Mouse (Mus musculus): ENCODE data around the gene Rack1. TPM values are rescaled to one million over a fixed set of nuclear protein-coding genes. Genes with fewer than 3 reads are reported as not detected.
A peak's percentile ranks its signal among the peaks of the same experiment; 100 is the strongest.
"Not testable (repeated sequence)": the region's sequence is repeated elsewhere in the genome, so short reads cannot be mapped to it uniquely, and the experiment has no call there.

Gene Rack1
- polyA plus RNA-seq, 1 experiment: 101 TPM

DNA sequence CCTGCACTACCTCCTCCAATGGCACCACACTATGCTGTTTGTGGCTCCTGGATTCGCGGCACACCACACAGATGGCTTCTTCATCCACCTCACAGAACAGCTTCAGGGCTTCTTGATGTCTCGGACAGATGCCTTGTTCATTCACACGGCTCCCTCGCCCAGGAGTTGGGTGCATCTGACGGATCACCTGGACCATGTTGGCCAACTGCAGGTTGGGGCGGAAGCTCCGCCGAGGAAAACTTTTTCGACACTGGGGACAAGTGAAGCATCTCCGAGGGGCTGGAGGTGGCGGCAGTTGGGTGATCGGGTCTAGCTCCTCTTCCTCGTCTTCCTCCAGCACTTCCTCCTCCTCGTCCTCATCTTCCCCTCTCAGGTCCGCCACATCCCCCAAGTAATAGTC lies 15.7 kb downstream of the Rack1 start:
- no peaks in the 10 kb centered on the region for H3K27me3 ChIP-seq (ENCODE audit: control insufficient read depth)
- peaks cover 45% of the 10 kb centered on the region for H3K36me3 ChIP-seq (ENCODE audit: control insufficient read depth)
- no peaks in the 10 kb centered on the region for H3K9me3 ChIP-seq (ENCODE audit: control insufficient read depth, low read length)
- TF ChIP-seq GATA1 (IDR thresholded peaks at IDR 0.05; ENCODE audit: low read length): no peak
- no peak for TF ChIP-seq TAL1 (IDR thresholded peaks at IDR 0.05; ENCODE audit: low read length)
- H3K4me1 ChIP-seq (ENCODE audit: control insufficient read depth): peaks cover 55% of the 10 kb centered on the region
- peak overlapping the region; percentile 87 for H3K4me3 ChIP-seq (replicated peaks)

DNA sequence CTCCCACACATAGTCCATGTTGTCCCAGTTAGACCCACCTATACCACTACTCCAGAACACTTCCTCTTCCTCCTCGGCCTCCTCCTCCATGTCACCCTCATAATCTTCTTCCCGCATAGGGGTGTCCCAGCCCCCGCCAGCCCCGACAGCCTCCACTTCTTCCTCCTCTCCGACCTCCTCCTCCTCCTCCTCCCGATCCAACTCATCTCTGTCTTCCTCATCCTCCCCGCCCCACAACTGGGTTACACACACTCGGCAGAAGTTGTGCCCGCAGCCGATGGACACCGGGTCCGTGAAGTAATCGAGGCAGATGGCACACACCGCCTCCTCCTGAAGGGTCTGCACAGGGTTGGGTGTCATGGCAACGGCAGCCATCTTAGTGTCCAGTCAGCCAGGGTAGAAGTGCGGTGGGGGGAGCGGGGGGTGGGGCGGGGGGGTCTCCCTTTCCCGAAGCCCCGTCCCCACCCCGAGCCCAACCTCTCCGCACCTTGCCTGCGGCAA lies 16.2 kb downstream of the Rack1 start:
- peaks cover 41% of the 10 kb centered on the region for H3K36me3 ChIP-seq (ENCODE audit: control insufficient read depth)
- no peak for TF ChIP-seq TAL1 (IDR thresholded peaks at IDR 0.05; ENCODE audit: low read length)
- TF ChIP-seq GATA1 (IDR thresholded peaks at IDR 0.05; ENCODE audit: low read length): no peak
- peaks cover 59% of the 10 kb centered on the region for H3K4me1 ChIP-seq (ENCODE audit: control insufficient read depth)
- H3K4me3 ChIP-seq (replicated peaks): peak overlapping the region; percentile 87
- no peaks in the 10 kb centered on the region for H3K27me3 ChIP-seq (ENCODE audit: control insufficient read depth)
- H3K9me3 ChIP-seq (ENCODE audit: control insufficient read depth, low read length): no peaks in the 10 kb centered on the region

DNA sequence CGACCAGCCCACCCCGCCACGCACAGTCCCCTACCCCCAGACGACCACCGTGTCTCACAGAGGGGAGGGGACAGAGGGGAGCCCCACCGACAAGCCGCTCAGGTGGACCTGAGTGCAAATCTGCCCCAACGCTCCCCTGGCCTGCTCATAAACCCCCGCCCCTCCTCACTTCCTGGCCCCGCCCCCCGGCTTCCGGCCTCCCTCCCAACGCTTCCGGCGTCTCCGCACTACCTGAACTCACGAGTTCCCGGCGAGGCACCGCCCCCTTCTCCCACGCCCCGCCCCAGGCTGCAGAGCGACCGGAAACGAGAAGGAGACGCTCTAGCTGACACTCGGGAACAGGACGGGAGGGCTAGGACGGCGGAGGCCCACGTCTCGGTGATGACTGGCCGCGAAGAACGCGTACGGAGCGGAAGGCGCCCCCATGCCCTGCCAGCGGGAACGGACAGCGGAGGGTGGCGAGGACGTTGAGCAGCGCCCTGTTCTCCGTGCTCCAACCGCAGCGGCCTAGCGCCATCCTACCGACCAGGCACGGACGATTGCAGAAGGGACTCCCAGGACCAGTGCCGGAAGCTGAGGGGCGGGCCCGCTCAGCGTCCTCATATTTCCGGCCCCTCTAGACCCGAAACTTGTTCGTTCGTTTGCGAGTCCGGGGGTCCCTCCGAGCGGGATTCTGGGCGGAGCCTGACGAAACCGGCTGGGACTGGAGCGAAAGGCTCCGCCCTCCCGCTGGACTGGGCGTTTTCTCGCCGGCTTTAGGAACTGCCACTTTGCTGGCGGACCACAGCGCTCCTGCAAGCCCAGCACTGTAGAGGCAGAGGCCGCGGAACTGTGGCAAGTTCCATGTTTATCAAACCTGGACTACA lies 16.9 kb downstream of the Rack1 start, which contains the start of gene Trim41:
TSS of gene Trim41 (minus strand) at position 554 of the 866 bp plus-strand sequence.
- no peak for TF ChIP-seq GATA1 (IDR thresholded peaks at IDR 0.05; ENCODE audit: low read length)
- no peak for TF ChIP-seq TAL1 (IDR thresholded peaks at IDR 0.05; ENCODE audit: low read length)
- H3K36me3 ChIP-seq (ENCODE audit: control insufficient read depth): peaks cover 34% of the 10 kb centered on the region

DNA sequence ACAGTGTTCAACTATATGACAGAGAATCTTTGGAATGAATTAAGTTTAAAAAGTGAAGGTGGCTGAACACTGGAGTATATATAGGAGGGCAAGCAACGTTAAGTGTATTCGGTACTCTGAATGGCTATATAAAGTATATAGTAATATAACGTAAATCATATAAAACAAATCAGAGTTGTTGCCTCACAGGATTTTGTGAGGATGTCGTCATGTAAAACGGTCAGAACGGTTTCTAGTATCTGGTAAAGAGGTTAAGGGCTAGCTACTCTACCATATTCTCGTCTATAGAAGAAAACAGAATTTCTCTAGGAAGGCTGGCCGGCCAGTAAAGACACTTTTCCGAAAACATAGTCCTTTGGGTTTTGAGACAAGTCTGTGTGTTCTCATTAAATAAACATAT lies 17.7 kb downstream of the Rack1 start:
- TF ChIP-seq GATA1 (IDR thresholded peaks at IDR 0.05; ENCODE audit: low read length) (no peak), TAL1 (IDR thresholded peaks at IDR 0.05; ENCODE audit: low read length) (no peak)
- Histone ChIP-seq H3K36me3 (ENCODE audit: control insufficient read depth) (peaks cover 27% of the 10 kb centered on the region), H3K9me3 (ENCODE audit: control insufficient read depth, low read length) (no peaks in the 10 kb centered on the region), H3K4me1 (ENCODE audit: control insufficient read depth) (peaks cover 63% of the 10 kb centered on the region), H3K4me3 (replicated peaks) (peak overlapping the region; percentile 87), H3K27me3 (ENCODE audit: control insufficient read depth) (peaks cover 3% of the 10 kb centered on the region)

More for the DNA sequence above, 16.9 kb downstream of the Rack1 start, which contains the start of gene Trim41:
- Histone ChIP-seq H3K9me3 (ENCODE audit: control insufficient read depth, low read length) (no peaks in the 10 kb centered on the region), H3K27me3 (ENCODE audit: control insufficient read depth) (no peaks in the 10 kb centered on the region), H3K4me3 (replicated peaks) (peak within 1 kb of the TSS; percentile 87), H3K4me1 (ENCODE audit: control insufficient read depth) (peaks cover 59% of the 10 kb centered on the region)

DNA sequence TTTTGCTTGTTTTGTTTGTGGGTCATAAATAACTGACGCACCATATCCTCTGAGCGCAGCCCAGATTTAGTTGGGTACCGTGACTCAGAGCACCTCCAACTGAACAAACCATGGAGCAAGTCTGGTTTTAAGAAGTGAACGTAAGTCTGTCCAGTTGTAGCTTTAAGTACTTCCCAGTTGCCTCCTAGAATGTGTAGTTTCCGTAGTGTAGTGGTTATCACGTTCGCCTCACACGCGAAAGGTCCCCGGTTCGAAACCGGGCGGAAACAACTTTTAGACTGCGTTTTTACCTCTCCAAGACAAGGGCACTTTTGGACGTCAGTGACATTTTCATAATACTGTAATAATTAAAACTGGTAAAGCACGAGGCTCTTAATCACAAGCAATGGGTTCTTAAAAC lies 18.2 kb downstream of the Rack1 start:
- no peak for TF ChIP-seq GATA1 (IDR thresholded peaks at IDR 0.05; ENCODE audit: low read length)
- no peak for TF ChIP-seq TAL1 (IDR thresholded peaks at IDR 0.05; ENCODE audit: low read length)
- H3K9me3 ChIP-seq (ENCODE audit: control insufficient read depth, low read length): no peaks in the 10 kb centered on the region
- H3K36me3 ChIP-seq (ENCODE audit: control insufficient read depth): peaks cover 22% of the 10 kb centered on the region
- H3K4me1 ChIP-seq (ENCODE audit: control insufficient read depth): peaks cover 67% of the 10 kb centered on the region
- peak overlapping the region; percentile 87 for H3K4me3 ChIP-seq (replicated peaks)
- peaks cover 4% of the 10 kb centered on the region for H3K27me3 ChIP-seq (ENCODE audit: control insufficient read depth)

DNA sequence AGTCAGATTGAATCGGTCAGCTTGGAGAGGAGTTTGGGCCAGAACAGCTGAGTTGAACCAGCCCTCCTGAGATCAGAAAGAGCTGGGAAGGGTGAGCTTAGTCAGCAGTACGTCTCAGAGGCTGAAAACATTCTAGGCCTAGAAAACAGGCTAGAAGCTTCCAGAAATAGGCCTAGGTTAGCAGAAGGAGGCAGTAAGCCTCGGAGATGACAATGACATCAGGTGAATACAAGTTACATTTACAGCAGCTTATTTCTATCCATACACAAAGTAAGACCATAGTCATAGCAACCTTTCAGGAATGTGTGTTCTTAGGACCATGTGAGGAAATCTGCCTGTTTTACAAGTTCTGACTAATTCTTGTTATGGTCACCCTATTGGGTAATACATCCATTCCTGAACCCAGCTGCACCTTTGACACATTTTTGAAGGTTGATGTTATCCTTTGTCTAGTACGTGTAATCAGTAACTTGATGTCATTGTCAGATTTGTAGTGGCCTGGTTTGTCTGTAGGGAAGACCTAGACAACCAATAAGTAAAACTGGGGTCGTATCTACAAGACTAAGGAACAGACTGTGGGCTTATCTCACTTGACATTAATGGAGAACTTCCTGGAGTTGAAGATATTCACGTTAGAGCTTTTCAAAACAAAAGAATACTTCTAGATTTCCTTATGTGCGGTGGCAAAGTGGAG lies 19.6 kb downstream of the Rack1 start:
- H3K4me1 ChIP-seq (ENCODE audit: control insufficient read depth): peaks cover 65% of the 10 kb centered on the region
- peaks cover 13% of the 10 kb centered on the region for H3K36me3 ChIP-seq (ENCODE audit: control insufficient read depth)
- no peak for TF ChIP-seq TAL1 (IDR thresholded peaks at IDR 0.05; ENCODE audit: low read length)
- TF ChIP-seq GATA1 (IDR thresholded peaks at IDR 0.05; ENCODE audit: low read length): no peak
- H3K27me3 ChIP-seq (ENCODE audit: control insufficient read depth): peaks cover 18% of the 10 kb centered on the region
- H3K4me3 ChIP-seq (replicated peaks): no peak overlapping the region
- H3K9me3 ChIP-seq (ENCODE audit: control insufficient read depth, low read length): no peaks in the 10 kb centered on the region

DNA sequence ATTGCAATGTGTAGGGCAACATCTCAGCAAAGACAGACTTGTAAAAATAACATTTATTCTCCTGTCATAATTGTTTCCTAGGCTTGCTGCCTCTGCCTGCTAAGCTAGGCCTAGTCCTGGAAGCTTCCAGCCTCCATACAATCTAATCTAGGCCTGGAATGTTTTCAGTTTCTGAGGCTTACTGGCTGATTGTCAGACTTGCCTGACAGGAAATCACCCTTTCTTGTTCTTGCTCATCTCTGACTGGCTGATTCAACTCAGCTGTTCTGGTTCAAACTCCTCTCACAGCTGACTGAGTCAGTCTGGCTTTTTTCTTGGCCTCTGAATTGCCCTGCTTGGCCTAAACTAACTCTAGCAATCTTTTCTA lies 20.2 kb downstream of the Rack1 start:
- peaks cover 23% of the 10 kb centered on the region for H3K27me3 ChIP-seq (ENCODE audit: control insufficient read depth)
- TF ChIP-seq TAL1 (IDR thresholded peaks at IDR 0.05; ENCODE audit: low read length) (no peak), GATA1 (IDR thresholded peaks at IDR 0.05; ENCODE audit: low read length) (no peak)
- no peak overlapping the region for H3K4me3 ChIP-seq (replicated peaks)
- peaks cover 8% of the 10 kb centered on the region for H3K36me3 ChIP-seq (ENCODE audit: control insufficient read depth)
- peaks cover 60% of the 10 kb centered on the region for H3K4me1 ChIP-seq (ENCODE audit: control insufficient read depth)
- no peaks in the 10 kb centered on the region for H3K9me3 ChIP-seq (ENCODE audit: control insufficient read depth, low read length)

DNA sequence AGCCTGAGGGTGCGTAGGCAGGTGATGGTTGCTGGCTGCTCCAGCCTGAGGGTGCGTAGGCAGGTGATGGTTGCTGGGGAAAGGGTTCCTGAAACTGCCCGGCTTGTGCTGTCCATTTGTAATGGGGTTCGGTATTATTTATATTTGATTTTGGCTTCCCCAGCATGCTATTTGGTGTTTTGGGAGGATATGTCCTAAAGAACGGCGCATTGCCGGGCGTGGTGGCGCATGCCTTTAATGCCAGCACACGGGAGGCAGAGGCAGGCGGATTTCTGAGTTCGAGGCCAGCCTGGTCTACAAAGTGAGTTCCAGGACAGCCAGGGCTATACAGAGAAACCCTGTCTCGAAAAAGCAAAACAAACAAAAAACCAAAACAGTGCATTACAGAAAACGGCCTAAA lies 21.2 kb downstream of the Rack1 start:
- H3K4me3 ChIP-seq (replicated peaks); H3K36me3 ChIP-seq (ENCODE audit: control insufficient read depth); H3K9me3 ChIP-seq (ENCODE audit: control insufficient read depth, low read length): not testable (repeated sequence)
- Histone ChIP-seq H3K4me1 (ENCODE audit: control insufficient read depth) (peaks cover 52% of the 10 kb centered on the region), H3K27me3 (ENCODE audit: control insufficient read depth) (peaks cover 28% of the 10 kb centered on the region)

Data from erythroblast, embryonic 14.5 days (primary cell).